Mouse (Mus musculus): ENCODE measurements at regions not wholly inside any gene's neighbourhood (a gene's known extent, or its start where the extent isn't known, plus 50 kb on each side); places are given as distances from the start of the nearest gene placed in this dataset.

- TF ChIP-seq CTCF (IDR thresholded peaks at IDR 0.05): no peak
- no peak overlapping the region for H3K27ac ChIP-seq
- H3K4me3 ChIP-seq: no peak overlapping the region
- intact Hi-C loops (cut with DNase I): no loop called here
- no peak for DNase-seq (ENCODE audit: extremely low spot score in 1 of 2, low spot score in 2 of 2)
Measured at GRCm38 (mm10) chr12:35429473-35429872, 105.4 kb downstream of the Ahr start.

DNA sequence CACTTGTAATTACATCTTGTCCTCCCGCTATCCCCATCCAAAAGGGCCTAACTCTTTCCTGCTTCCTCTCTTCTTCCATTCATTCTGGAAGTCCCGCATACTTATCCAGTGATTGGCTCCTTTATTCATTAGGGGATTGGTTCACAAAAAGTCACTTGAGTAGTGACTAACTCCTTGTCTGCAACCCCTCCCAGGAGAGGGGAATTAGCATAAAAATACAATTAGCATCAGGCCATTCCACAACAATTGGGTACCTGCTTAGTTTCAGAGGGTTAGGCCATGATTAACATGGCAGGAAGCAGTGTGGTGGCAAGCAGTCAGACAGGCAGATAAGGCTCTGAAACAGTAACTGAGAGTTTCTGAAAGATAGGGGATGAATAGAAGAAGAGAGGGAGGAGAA is 115.6 kb downstream of the Ahr start:
- no peak for TF ChIP-seq CTCF (IDR thresholded peaks at IDR 0.05)
- intact Hi-C loops (cut with DNase I): no loop called here
- Histone ChIP-seq H3K4me3 (no peak overlapping the region), H3K27ac (no peak overlapping the region)
- DNase-seq (ENCODE audit: extremely low spot score in 1 of 2, low spot score in 2 of 2): no peak

DNA sequence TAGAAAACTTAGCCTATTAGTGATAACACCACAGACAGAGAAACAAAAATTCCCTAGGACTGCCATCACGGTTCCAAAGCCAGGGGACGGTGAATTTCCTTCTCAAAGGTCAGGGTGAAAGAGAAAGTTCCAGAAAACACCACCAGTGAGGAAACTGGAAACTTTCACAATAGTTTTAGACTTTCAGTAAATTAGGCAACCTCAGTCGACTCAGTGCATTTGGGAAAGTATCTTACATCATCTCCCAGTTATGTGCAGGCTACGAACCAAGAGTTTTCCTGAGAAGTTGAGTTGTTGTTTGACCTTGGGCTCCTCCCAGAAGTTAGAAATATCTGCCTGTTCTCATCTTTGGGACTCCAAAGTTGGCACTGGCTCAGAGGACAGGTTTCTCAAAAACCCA is 116.9 kb downstream of the Ahr start:
- no peak for TF ChIP-seq CTCF (IDR thresholded peaks at IDR 0.05)
- Histone ChIP-seq H3K27ac (no peak overlapping the region), H3K4me3 (no peak overlapping the region)
- DNase-seq (ENCODE audit: extremely low spot score in 1 of 2, low spot score in 2 of 2): no peak
- intact Hi-C loops (cut with DNase I): no loop called here

DNA sequence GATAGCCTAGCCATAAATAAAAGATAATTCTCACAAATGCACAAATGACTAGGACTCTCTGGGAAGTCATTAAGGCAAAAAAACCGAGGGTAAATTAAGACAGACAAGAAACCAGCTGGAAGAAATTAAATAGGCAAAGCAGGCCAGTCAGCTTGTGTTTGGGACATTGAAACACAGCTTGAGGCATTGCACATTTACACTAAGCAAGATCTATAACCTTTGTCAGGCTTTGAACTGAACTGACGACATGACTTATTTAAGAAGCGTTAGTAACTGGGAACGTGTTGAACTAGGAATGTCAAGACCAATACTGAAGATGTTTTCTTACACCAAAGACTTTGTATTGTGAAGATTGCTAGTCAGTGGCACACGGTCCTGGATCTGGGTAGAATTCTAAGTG is 118.3 kb downstream of the Ahr start:
- Histone ChIP-seq H3K27ac (no peak overlapping the region), H3K4me3 (no peak overlapping the region)
- DNase-seq (ENCODE audit: extremely low spot score in 1 of 2, low spot score in 2 of 2): no peak
- intact Hi-C loops (cut with DNase I): no loop called here
- no peak for TF ChIP-seq CTCF (IDR thresholded peaks at IDR 0.05)

DNA sequence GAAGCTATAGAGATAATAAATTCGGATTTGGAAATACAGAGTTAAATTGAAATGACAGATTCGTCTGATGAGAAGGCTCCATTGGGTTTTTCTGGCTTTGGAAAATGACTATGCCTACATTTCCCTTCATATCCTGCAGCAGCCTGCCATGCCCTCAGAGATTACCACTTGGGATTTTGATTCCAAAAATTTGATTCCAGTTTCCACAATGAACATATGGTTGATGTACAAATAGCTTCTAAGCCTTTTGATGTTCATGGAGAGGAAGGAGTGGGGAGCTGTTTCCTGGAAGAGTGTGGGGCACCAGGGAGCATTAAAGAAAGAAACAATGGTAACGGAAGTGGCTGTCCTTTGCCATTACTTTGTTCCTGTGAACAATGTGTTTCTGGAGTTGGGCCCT is 122.1 kb downstream of the Ahr start:
- H3K27ac ChIP-seq: no peak overlapping the region
- no peak overlapping the region for H3K4me3 ChIP-seq
- intact Hi-C loops (cut with DNase I): no loop called here
- no peak for TF ChIP-seq CTCF (IDR thresholded peaks at IDR 0.05)
- no peak for DNase-seq (ENCODE audit: extremely low spot score in 1 of 2, low spot score in 2 of 2)

DNA sequence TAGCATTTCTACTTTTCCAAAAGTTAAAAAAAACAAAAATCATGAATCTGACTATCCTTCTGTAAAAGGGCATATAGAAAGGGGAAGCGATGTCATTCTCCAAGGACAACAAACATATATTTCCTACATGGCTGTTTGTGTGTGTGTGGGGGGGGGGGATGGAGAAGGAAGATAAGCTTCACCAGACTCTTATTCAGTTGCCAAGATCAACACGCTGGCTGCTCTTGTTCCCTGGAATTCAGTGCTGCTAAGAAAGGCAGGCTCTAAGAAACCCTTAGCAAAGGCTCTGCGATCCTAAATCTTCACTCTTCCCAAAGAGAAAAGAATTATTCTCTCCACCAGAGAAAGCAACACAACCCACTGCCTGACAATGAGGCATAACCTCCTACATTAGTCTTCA is 126.4 kb downstream of the Ahr start:
- TF ChIP-seq CTCF (IDR thresholded peaks at IDR 0.05): no peak
- no peak overlapping the region for H3K27ac ChIP-seq
- no peak overlapping the region for H3K4me3 ChIP-seq
- intact Hi-C loops (cut with DNase I): no loop called here
- no peak for DNase-seq (ENCODE audit: extremely low spot score in 1 of 2, low spot score in 2 of 2)

GRCm38 (mm10) chr12:35408044-35408443 is 126.8 kb downstream of the Ahr start:
- DNase-seq (ENCODE audit: extremely low spot score in 1 of 2, low spot score in 2 of 2): no peak
- Histone ChIP-seq H3K27ac (no peak overlapping the region), H3K4me3 (no peak overlapping the region)
- no peak for TF ChIP-seq CTCF (IDR thresholded peaks at IDR 0.05)
- intact Hi-C loops (cut with DNase I): no loop called here

DNA sequence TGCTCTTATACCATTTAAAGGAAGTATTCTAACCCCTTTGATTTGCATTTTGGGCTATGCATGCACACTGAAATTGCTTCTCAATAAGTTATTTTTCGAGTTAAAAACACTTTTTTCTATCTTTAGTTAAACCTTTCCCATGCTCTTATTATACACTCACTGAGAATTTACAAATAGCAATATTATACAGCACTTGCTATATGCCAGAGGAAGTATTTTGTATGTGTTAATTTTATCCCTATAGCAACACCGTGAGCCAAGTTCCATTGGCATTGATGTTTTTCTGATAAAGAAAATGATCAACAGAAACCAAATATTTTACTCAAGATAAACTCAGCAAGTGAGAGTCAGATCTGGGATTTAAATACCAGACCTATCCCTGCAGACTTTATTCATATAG is 133.0 kb downstream of the Ahr start:
- TF ChIP-seq CTCF (IDR thresholded peaks at IDR 0.05): no peak
- DNase-seq (ENCODE audit: extremely low spot score in 1 of 2, low spot score in 2 of 2): no peak

DNA sequence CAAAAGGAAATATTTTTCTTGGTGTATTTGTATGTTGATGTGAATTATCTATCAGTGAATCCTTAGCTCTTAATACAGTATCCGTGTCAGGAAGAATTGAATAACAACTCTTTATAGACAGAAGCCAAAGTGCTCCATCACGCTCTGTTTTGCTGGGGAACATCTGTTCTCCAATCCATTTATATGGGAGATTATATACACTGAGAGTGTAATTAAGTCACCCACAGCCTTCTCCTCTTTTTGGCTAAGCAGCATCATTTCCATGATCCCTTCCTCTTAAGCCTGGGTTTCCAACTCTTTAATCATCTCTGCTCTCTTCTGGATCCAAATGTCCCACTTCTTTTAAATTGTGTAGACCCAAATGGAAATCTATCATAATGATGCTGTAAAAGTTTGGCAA is 133.6 kb downstream of the Ahr start:
- no peak for DNase-seq (ENCODE audit: extremely low spot score in 1 of 2, low spot score in 2 of 2)
- no peak overlapping the region for H3K4me3 ChIP-seq
- no peak overlapping the region for H3K27ac ChIP-seq
- TF ChIP-seq CTCF (IDR thresholded peaks at IDR 0.05): no peak
- intact Hi-C loops (cut with DNase I): no loop called here

More for the DNA sequence above, 133.0 kb downstream of the Ahr start:
- H3K27ac ChIP-seq: no peak overlapping the region
- H3K4me3 ChIP-seq: no peak overlapping the region
- intact Hi-C loops (cut with DNase I): no loop called here

- no peak for TF ChIP-seq CTCF (IDR thresholded peaks at IDR 0.05)
- intact Hi-C loops (cut with DNase I): no loop called here
- no peak overlapping the region for H3K27ac ChIP-seq
- no peak for DNase-seq (ENCODE audit: extremely low spot score in 1 of 2, low spot score in 2 of 2)
- H3K4me3 ChIP-seq: no peak overlapping the region
Measured at GRCm38 (mm10) chr12:35395211-35395610, 139.6 kb downstream of the Ahr start.

GRCm38 (mm10) chr12:35392111-35392510 is 142.7 kb downstream of the Ahr start:
- TF ChIP-seq CTCF (IDR thresholded peaks at IDR 0.05): no peak
- intact Hi-C loops (cut with DNase I): no loop called here
- H3K27ac ChIP-seq: no peak overlapping the region
- DNase-seq (ENCODE audit: extremely low spot score in 1 of 2, low spot score in 2 of 2): no peak
- H3K4me3 ChIP-seq: no peak overlapping the region

DNA sequence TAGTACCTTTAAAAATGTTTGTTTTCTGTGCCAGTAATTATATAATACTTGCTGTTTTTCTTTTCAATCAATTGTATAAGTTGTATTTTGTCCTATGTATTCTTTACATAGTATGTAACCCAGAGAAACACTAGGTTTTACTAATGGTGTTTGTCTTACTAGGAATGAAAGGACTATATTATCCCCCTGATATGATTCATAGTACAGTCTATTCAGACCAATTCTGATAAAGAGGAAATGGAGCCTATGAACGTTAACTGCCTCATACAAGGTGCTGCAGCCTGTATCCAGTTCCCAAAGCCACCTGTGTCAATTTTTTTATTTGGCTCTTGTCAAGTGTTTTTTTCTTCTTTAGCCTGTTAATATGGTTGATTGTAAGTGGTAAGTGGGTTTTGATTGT is 144.6 kb downstream of the Ahr start:
- Histone ChIP-seq H3K4me3 (no peak overlapping the region), H3K27ac (no peak overlapping the region)
- intact Hi-C loops (cut with DNase I): no loop called here
- DNase-seq (ENCODE audit: extremely low spot score in 1 of 2, low spot score in 2 of 2): no peak
- no peak for TF ChIP-seq CTCF (IDR thresholded peaks at IDR 0.05)

DNA sequence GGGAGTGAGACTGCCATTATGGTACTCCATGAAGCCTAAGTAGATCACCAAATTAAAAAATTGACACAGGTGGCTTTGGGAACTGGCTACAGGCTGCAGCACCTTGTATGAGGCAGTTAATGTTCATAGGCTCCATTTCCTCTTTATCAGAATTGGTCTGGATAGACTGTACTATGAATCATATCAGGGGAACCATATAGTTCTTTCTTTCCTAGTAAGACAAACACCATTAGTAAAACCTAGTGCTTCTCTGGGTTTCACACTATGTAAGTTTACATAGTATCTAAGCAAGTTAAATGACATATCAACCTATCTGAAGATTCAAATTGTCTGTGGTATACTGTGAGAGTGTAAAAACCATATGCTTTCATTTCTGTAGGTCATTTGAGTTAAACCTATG is 145.0 kb downstream of the Ahr start:
- intact Hi-C loops (cut with DNase I): no loop called here
- no peak for DNase-seq (ENCODE audit: extremely low spot score in 1 of 2, low spot score in 2 of 2)
- no peak overlapping the region for H3K4me3 ChIP-seq
- H3K27ac ChIP-seq: no peak overlapping the region
- TF ChIP-seq CTCF (IDR thresholded peaks at IDR 0.05): no peak

- H3K27ac ChIP-seq: no peak overlapping the region
- TF ChIP-seq CTCF (IDR thresholded peaks at IDR 0.05): no peak
- intact Hi-C loops (cut with DNase I): no loop called here
- no peak for DNase-seq (ENCODE audit: extremely low spot score in 1 of 2, low spot score in 2 of 2)
- no peak overlapping the region for H3K4me3 ChIP-seq
Measured at GRCm38 (mm10) chr12:35384211-35384610, 150.6 kb downstream of the Ahr start.
